In genomic region chr11:100836923-100837702, GRCm38 (mm10) we compare ENCODE assay signal across 13 mouse cellular contexts. TPM values are rescaled to one million over a fixed set of nuclear protein-coding genes. Genes with fewer than 3 reads are reported as not detected.
DNase-seq lines count a peak whose midpoint lies in the region; ATAC-seq and TF ChIP-seq lines count a peak whose summit lies in the region.
"Had no signal": no experiment of that assay in that cellular context is flagged by ENCODE, and none has a peak within 500 bp of the region (broad histone marks: within the 10 kb centered on the region; RNA-seq: fewer than 3 reads in every experiment).

No protein-coding gene starts in this region.

- peaks cover 3% of the 10 kb centered on the region; the same call in 1 of the 2 replicates for H3K4me1 ChIP-seq in cerebellum, adult 2 months (ENCODE audit: control insufficient read depth, insufficient read depth, low read length)
- peaks cover 8% of the 10 kb centered on the region; the same call in 1 of the 2 replicates for H3K4me1 ChIP-seq in lung, adult 2 months (ENCODE audit: control insufficient read depth, insufficient read depth, low read length)
- H3K4me1 ChIP-seq: midbrain, embryonic 13.5 days had no signal

- no peak overlapping the region for H3K27ac ChIP-seq in cerebellum, adult 2 months (ENCODE audit: insufficient read depth, low read length)
- H3K27ac ChIP-seq: embryonic facial prominence, embryonic 12.5 days; heart, embryonic 13.5 days; midbrain, embryonic 13.5 days had no signal

- ATAC-seq in erythroid progenitor cell, adult 5-6 weeks (replicated peaks; ENCODE audit: low FRiP score, poor library complexity, severe bottlenecking), result no peak
- ATAC-seq: midbrain, embryonic 13.5 days had no signal

- no peak for TF ChIP-seq POLR2A in cerebellum, adult 2 months (IDR thresholded peaks at IDR 0.05; ENCODE audit: borderline replicate concordance, insufficient read depth, low read length)
- no peak for TF ChIP-seq POLR2A in lung, adult 2 months (IDR thresholded peaks at IDR 0.05; ENCODE audit: borderline replicate concordance, extremely low read depth, low read depth, low read length)

- no peak overlapping the region for H3K4me3 ChIP-seq in cerebellum, adult 2 months (replicated peaks; ENCODE audit: insufficient read depth, low read depth, low read length)
- no peak overlapping the region for H3K4me3 ChIP-seq in lung, adult 2 months (replicated peaks; ENCODE audit: extremely low read depth, low read depth, low read length)
- H3K4me3 ChIP-seq: embryonic facial prominence, embryonic 12.5 days; heart, embryonic 13.5 days; midbrain, embryonic 13.5 days had no signal

- TF ChIP-seq CTCF in cerebellum, adult 2 months (IDR thresholded peaks at IDR 0.05; ENCODE audit: borderline replicate concordance, insufficient read depth, low read depth, low read length), result peak; percentile 37; the same call in 1 of the 2 replicates
- TF ChIP-seq CTCF in lung, adult 2 months (IDR thresholded peaks at IDR 0.05; ENCODE audit: insufficient read depth, low read length), result peak; percentile 54

- WGBS in cerebellum, adult 2 months, result 85% methylated on average over 9 of the region's 9 CpGs
- WGBS in lung, adult 2 months, result 74% methylated on average over 9 of the region's 9 CpGs

- H3K27me3 ChIP-seq in cerebellum, adult 2 months (ENCODE audit: control insufficient read depth, insufficient read depth, low read length), result no peaks in the 10 kb centered on the region
- H3K27me3 ChIP-seq: embryonic facial prominence, embryonic 12.5 days; heart, embryonic 13.5 days; midbrain, embryonic 13.5 days had no signal

- no peak for DNase-seq in cerebellum, adult 2 months
- no peak for DNase-seq in cerebellum, adult 11 months
- no peak for DNase-seq in lung, adult 2 months
- DNase-seq in lung, postnatal 10 days, result no peak
- DNase-seq in NIH3T3 (ENCODE audit: low read depth), result peak; percentile 25
- DNase-seq in naive thymus-derived CD4-positive, alpha-beta T cell, adult 2 months (ENCODE audit: low read depth), result peak; percentile 70
- no peak for DNase-seq in layer of hippocampus, postnatal 36 days
- DNase-seq: adrenal gland, adult 8-10 months; cerebellum, adult 9-10 months had no signal

RNA-seq across cellular contexts. Expression of gene Stat5b, which starts 13.4 kb away (rescaled TPM):
- polyA plus RNA-seq in cerebellum, adult 2 months (2012; rRNA removed), result 33.6 and 37.5 TPM in 2 replicates
- polyA plus RNA-seq in lung, adult 2 months (2012; rRNA removed), result 38.8 and 44.7 TPM in 2 replicates
- total RNA-seq in layer of hippocampus, postnatal 36 days (2021), result 10 to 100 TPM; 11.7 to 12.7 TPM
- 5.9 and 10.1 TPM in 2 replicates for total RNA-seq in erythroid progenitor cell, adult 5-6 weeks (2015; ENCODE audit: low replicate concordance)
- 7.0 and 10.3 TPM in 2 replicates for total RNA-seq in erythroid progenitor cell, adult 5-6 weeks (2017; ENCODE audit: low replicate concordance)

RNA-seq across cellular contexts. Expression of gene Stat5a, which starts 22.0 kb away (rescaled TPM):
- 3.0 and 4.0 TPM in 2 replicates for polyA plus RNA-seq in cerebellum, adult 2 months (2012; rRNA removed)
- 19.0 and 20.4 TPM in 2 replicates for polyA plus RNA-seq in lung, adult 2 months (2012; rRNA removed)
- total RNA-seq in layer of hippocampus, postnatal 36 days (2021), result 1 to 10 TPM; 1.1 to 1.5 TPM
- total RNA-seq in erythroid progenitor cell, adult 5-6 weeks (2015; ENCODE audit: low replicate concordance), result 3.2 and 7.5 TPM in 2 replicates
- total RNA-seq in erythroid progenitor cell, adult 5-6 weeks (2017; ENCODE audit: low replicate concordance), result 5.3 and 5.4 TPM in 2 replicates

Comparison
In these comparisons a context has a peak if more than half of its experiments do, and no peak if none do; other contexts are left out.
1. DNase-seq: peak in NIH3T3 (single experiment) and naive thymus-derived CD4-positive, alpha-beta T cell, adult 2 months (single experiment); none in cerebellum, adult 2 months (0 of 2), cerebellum, adult 11 months (single experiment), lung, adult 2 months (single experiment), lung, postnatal 10 days (single experiment) and layer of hippocampus, postnatal 36 days (0 of 2).